Mouse (Mus musculus) thymus, adult 2 months (tissue): ENCODE measurements around the gene Fam205a1. TPM values are rescaled to one million over a fixed set of nuclear protein-coding genes. Genes with fewer than 3 reads are reported as not detected.

Experiments
- DNase-seq: peaks from one replicate; pipeline ENCODE4 v3.0.0; 2021
- H3K27ac ChIP-seq: fragments of 200-500 bp; 2 replicates; pipeline ENCODE4 v1.5.1; 2012; ENCODE audit warnings: low read length, control low read depth; ENCODE audit not compliant: control insufficient read depth, insufficient read depth
- H3K27me3 ChIP-seq: fragments of 200-500 bp; 2 replicates; pipeline ENCODE4 v1.6.1; 2012; ENCODE audit warnings: mild to moderate bottlenecking, low read length, moderate library complexity, mixed read lengths; ENCODE audit not compliant: control insufficient read depth, insufficient read depth
- H3K36me3 ChIP-seq: fragments of 200-500 bp; 2 replicates; pipeline ENCODE4 v1.6.1; 2012; ENCODE audit warnings: mild to moderate bottlenecking, low read length, moderate library complexity; ENCODE audit not compliant: control insufficient read depth, insufficient read depth
- H3K4me1 ChIP-seq: fragments of 200-500 bp; replicated peaks from 2 replicates; pipeline ENCODE4 v1.6.1; 2012; ENCODE audit warnings: low read length; ENCODE audit not compliant: control insufficient read depth, insufficient read depth
- H3K4me3 ChIP-seq: fragments of 200-500 bp; 2 replicates; pipeline ENCODE4 v1.5.1; 2012; ENCODE audit warnings: mild to moderate bottlenecking, low read length, control low read depth, moderate library complexity; ENCODE audit not compliant: control insufficient read depth, insufficient read depth
- CTCF ChIP-seq: fragments of 200-500 bp; IDR thresholded peaks from 2 replicates; pipeline ENCODE4 v1.5.1; 2012; ENCODE audit warnings: mild to moderate bottlenecking, control low read depth, low read length, moderate library complexity, borderline replicate concordance; ENCODE audit not compliant: control insufficient read depth, poor library complexity, insufficient read depth; ENCODE audit errors: extremely low read depth
- POLR2A ChIP-seq: fragments of 200-500 bp; IDR thresholded peaks from 2 replicates; pipeline ENCODE4 v1.6.1; 2012; ENCODE audit warnings: mild to moderate bottlenecking, low read length, control low read depth, moderate library complexity; ENCODE audit not compliant: control insufficient read depth, poor library complexity, insufficient read depth; ENCODE audit errors: extremely low read depth
- WGBS: fragments of 180-500 bp; shearing (Covaris S2); methylation state at CpG from one replicate; pipeline ENCODE4 v1.1.7; 2018; 5-methylcytosine and 5-hydroxymethylcytosine counted together
- polyA plus RNA-seq: library from polyadenylated mRNA; depleted of rRNA; stranded (reverse); fragments of >200 nt; gene quantifications from 2 replicates; pipeline ENCODE4 v1.2.3, GENCODE M21; 2012

Fam205a1 gene
- polyA plus RNA-seq, 1 experiment, result 0.04 TPM

- Histone ChIP-seq H3K4me1 (no peaks in the 10 kb centered on the region), H3K4me3 (no peak overlapping the region), H3K27me3 (no peaks in the 10 kb centered on the region), H3K27ac (no peak overlapping the region), H3K36me3 (no peaks in the 10 kb centered on the region)
- 96% methylated on average over 6 of the region's 6 CpGs for WGBS
- TF ChIP-seq POLR2A (no peak), CTCF (no peak)
- DNase-seq, result no peak
These were observed 35.1 kb upstream of the Fam205a1 start for GRCm38 (mm10) chr4:42888806-42889205.

- Histone ChIP-seq H3K4me1 (no peaks in the 10 kb centered on the region), H3K4me3 (no peak overlapping the region), H3K27me3 (no peaks in the 10 kb centered on the region), H3K27ac (no peak overlapping the region), H3K36me3 (no peaks in the 10 kb centered on the region)
- TF ChIP-seq CTCF, result no peak
- no peak for TF ChIP-seq POLR2A
- DNase-seq, result no peak
- WGBS, result 92% methylated on average over 6 of the region's 6 CpGs
These were observed 33.2 kb upstream of the Fam205a1 start for GRCm38 (mm10) chr4:42886926-42887325.

GRCm38 (mm10) chr4:42880677-42880948, 26.9 kb upstream of the Fam205a1 start:
- WGBS, result 7% methylated on average over 1 of the region's 1 CpGs
- no peak for TF ChIP-seq CTCF
- no peak for TF ChIP-seq POLR2A
- Histone ChIP-seq H3K27ac (no peak overlapping the region), H3K4me3 (no peak overlapping the region), H3K36me3 (no peaks in the 10 kb centered on the region), H3K27me3 (no peaks in the 10 kb centered on the region), H3K4me1 (no peaks in the 10 kb centered on the region)
- no peak for DNase-seq

GRCm38 (mm10) chr4:42879829-42880676, 26.4 kb upstream of the Fam205a1 start:
- Histone ChIP-seq H3K27ac (no peak overlapping the region), H3K4me1 (no peaks in the 10 kb centered on the region), H3K4me3 (no peak overlapping the region), H3K27me3 (no peaks in the 10 kb centered on the region), H3K36me3 (no peaks in the 10 kb centered on the region)
- DNase-seq, result no peak
- 53% methylated on average over 16 of the region's 16 CpGs for WGBS
- TF ChIP-seq CTCF (no peak), POLR2A (no peak)

GRCm38 (mm10) chr4:42877657-42878056, 24.0 kb upstream of the Fam205a1 start:
- 85% methylated on average over 2 of the region's 2 CpGs for WGBS

GRCm38 (mm10) chr4:42876586-42877291, 23.1 kb upstream of the Fam205a1 start:
- H3K4me1 ChIP-seq, result no peaks in the 10 kb centered on the region
- no peaks in the 10 kb centered on the region for H3K36me3 ChIP-seq
- 47% methylated on average over 5 of the region's 5 CpGs for WGBS
- no peak overlapping the region for H3K27ac ChIP-seq
- TF ChIP-seq POLR2A (no peak), CTCF (no peak)
- DNase-seq, result peak; percentile 21
- no peak overlapping the region for H3K4me3 ChIP-seq
- H3K27me3 ChIP-seq, result no peaks in the 10 kb centered on the region

More at GRCm38 (mm10) chr4:42877657-42878056, 24.0 kb upstream of the Fam205a1 start:
- no peaks in the 10 kb centered on the region for H3K27me3 ChIP-seq
- DNase-seq, result no peak
- no peak for TF ChIP-seq CTCF
- no peak for TF ChIP-seq POLR2A
- no peaks in the 10 kb centered on the region for H3K4me1 ChIP-seq
- no peak overlapping the region for H3K27ac ChIP-seq
- no peaks in the 10 kb centered on the region for H3K36me3 ChIP-seq
- H3K4me3 ChIP-seq, result no peak overlapping the region

- 92% methylated on average over 7 of the region's 7 CpGs for WGBS
- Histone ChIP-seq H3K4me3 (no peak within 1 kb of the TSS), H3K27me3 (no peaks in the 10 kb centered on the region), H3K27ac (no peak within 1 kb of the TSS), H3K36me3 (no peaks in the 10 kb centered on the region), H3K4me1 (no peaks in the 10 kb centered on the region)
- DNase-seq, result no peak
- TF ChIP-seq CTCF (no peak), POLR2A (no peak)
These were observed 20.4 kb upstream of the Fam205a1 start, which contains the start of gene Fam205c for GRCm38 (mm10) chr4:42874134-42874533. Fam205c (minus strand) TSS chr4:42874234.
